Mouse (Mus musculus) E14TG2a.4 (cell line): ENCODE measurements around the gene St6gal2.
A peak's percentile ranks its signal among the peaks of the same experiment; 100 is the strongest.

Experiments
- H3K27me3 ChIP-seq: 2 replicates; pipeline ENCODE4 v1.6.1; 2014; ENCODE audit warnings: low read length, control low read depth; ENCODE audit not compliant: insufficient read depth
- H3K36me3 ChIP-seq: 2 replicates; pipeline ENCODE4 v1.6.1; 2014; ENCODE audit warnings: low read length, control low read depth; ENCODE audit not compliant: insufficient read depth
- H3K4me1 ChIP-seq: replicated peaks from 2 replicates; pipeline ENCODE4 v1.6.1; 2014; ENCODE audit warnings: low read depth, low read length, control low read depth
- H3K4me3 ChIP-seq: replicated peaks from 2 replicates; pipeline ENCODE4 v1.5.1; 2014; ENCODE audit warnings: mild to moderate bottlenecking, low read length
- H3K9me3 ChIP-seq: 2 replicates; pipeline ENCODE4 v1.6.1; 2014; ENCODE audit warnings: low read length, control low read depth
- CTCF ChIP-seq: conservative IDR thresholded peaks from 2 replicates; pipeline ENCODE4 v1.5.1; 2014; ENCODE audit warnings: low read length
- NANOG ChIP-seq: IDR thresholded peaks from 2 replicates; pipeline ENCODE4 v1.6.1; 2014; ENCODE audit warnings: borderline replicate concordance, low read length, mixed read lengths
- POU5F1 ChIP-seq: IDR thresholded peaks from 2 replicates; pipeline ENCODE4 v1.6.1; 2014; ENCODE audit warnings: low read length, borderline replicate concordance

Gene St6gal2

GRCm38 (mm10) chr17:55445250-55446184, at the start of gene St6gal2:
Gene St6gal2 (plus strand): TSS chr17:55445382.
- no peaks in the 10 kb centered on the region; the same call in none of the 2 replicates for H3K4me1 ChIP-seq
- peaks cover 57% of the 10 kb centered on the region for H3K27me3 ChIP-seq
- H3K9me3 ChIP-seq: no peaks in the 10 kb centered on the region
- TF ChIP-seq NANOG (no peak), POU5F1 (no peak), CTCF (no peak)
- no peaks in the 10 kb centered on the region for H3K36me3 ChIP-seq
- H3K4me3 ChIP-seq: peak within 1 kb of the TSS; percentile 80

GRCm38 (mm10) chr17:55406043-55406442, 39.1 kb upstream of the St6gal2 start:
- H3K27me3 ChIP-seq: no peaks in the 10 kb centered on the region

GRCm38 (mm10) chr17:55416519-55416918, 28.7 kb upstream of the St6gal2 start:
- no peaks in the 10 kb centered on the region for H3K27me3 ChIP-seq
- no peak for TF ChIP-seq NANOG
- TF ChIP-seq CTCF: no peak
- no peak for TF ChIP-seq POU5F1
- no peaks in the 10 kb centered on the region for H3K36me3 ChIP-seq
- no peaks in the 10 kb centered on the region for H3K4me1 ChIP-seq
- no peak overlapping the region for H3K4me3 ChIP-seq
- peaks cover 15% of the 10 kb centered on the region for H3K9me3 ChIP-seq

More at GRCm38 (mm10) chr17:55406043-55406442, 39.1 kb upstream of the St6gal2 start:
- no peaks in the 10 kb centered on the region for H3K36me3 ChIP-seq
- no peak overlapping the region for H3K4me3 ChIP-seq
- no peak for TF ChIP-seq CTCF
- TF ChIP-seq POU5F1: no peak
- no peak for TF ChIP-seq NANOG
- H3K4me1 ChIP-seq: no peaks in the 10 kb centered on the region
- H3K9me3 ChIP-seq: no peaks in the 10 kb centered on the region

DNA sequence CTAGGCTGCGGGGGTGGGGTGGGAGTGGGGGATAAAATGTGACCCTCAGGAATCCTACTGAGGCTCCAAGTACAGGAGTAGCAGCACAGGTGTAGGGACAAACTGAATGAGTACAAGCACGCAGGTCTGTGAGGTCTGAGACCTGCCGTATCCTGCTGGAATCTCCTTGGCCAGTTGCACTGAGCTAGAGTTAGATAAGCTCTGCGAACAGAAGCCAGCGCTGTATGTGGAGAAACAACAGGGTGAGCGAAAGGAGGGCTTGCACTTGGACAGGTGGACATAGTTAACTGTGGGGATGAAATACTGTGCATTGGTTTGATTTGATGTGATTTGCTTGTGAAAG, 974 bp downstream of the St6gal2 start:
- H3K4me3 ChIP-seq: peak overlapping the region; percentile 80
- no peaks in the 10 kb centered on the region for H3K9me3 ChIP-seq
- TF ChIP-seq CTCF (no peak), NANOG (no peak), POU5F1 (no peak)
- H3K4me1 ChIP-seq: no peaks in the 10 kb centered on the region; the same call in none of the 2 replicates
- peaks cover 55% of the 10 kb centered on the region for H3K27me3 ChIP-seq
- no peaks in the 10 kb centered on the region for H3K36me3 ChIP-seq

DNA sequence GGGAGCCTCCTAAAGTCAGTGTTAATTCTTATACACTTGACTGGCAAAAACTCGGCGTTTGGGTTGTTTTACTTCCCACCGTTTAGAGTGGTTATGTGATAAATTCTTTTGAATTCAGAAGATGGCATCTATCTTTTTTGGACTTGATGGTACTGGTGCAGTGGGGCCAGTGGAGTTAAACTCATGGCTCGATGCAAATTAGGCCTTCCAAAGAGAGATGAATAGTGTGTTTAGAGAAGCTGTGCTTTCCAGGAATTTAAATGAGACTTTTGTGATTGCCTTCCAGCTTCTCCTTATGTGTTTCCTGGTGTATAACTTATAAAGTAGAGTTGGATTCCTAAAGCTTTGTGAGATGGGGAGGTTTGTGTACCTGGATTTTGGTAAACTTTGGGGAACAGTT, 1.5 kb downstream of the St6gal2 start:
- Histone ChIP-seq H3K4me3 (no peak overlapping the region), H3K36me3 (no peaks in the 10 kb centered on the region), H3K9me3 (no peaks in the 10 kb centered on the region), H3K4me1 (no peaks in the 10 kb centered on the region; the same call in none of the 2 replicates), H3K27me3 (peaks cover 52% of the 10 kb centered on the region)
- TF ChIP-seq CTCF: no peak
- TF ChIP-seq NANOG: no peak
- TF ChIP-seq POU5F1: no peak

- Histone ChIP-seq H3K4me1 (no peaks in the 10 kb centered on the region), H3K27me3 (peaks cover 28% of the 10 kb centered on the region), H3K4me3 (no peak overlapping the region), H3K9me3 (no peaks in the 10 kb centered on the region), H3K36me3 (no peaks in the 10 kb centered on the region)
- TF ChIP-seq CTCF (no peak), NANOG (no peak), POU5F1 (no peak)
These were observed 5.8 kb downstream of the St6gal2 start for GRCm38 (mm10) chr17:55450943-55451342.

DNA sequence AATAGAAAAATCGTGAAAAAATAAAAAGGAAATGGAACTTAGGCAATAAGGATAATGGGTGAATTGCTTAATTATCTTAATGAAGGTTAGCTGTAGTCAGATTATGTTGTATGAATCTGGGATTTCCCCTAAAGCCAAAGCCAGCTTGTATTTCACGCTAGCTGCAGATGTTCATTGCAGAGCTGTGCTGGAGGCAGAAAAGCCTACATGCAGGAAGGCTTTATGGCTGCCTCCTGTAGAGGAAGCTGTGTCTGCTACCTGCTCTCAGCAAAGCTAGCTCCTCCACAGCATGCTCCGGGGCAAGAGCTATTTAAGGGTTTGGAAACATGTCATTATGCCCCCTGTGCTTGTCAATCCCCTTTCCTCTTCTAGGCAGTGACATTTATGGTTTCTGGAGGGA, 9.3 kb downstream of the St6gal2 start:
- Histone ChIP-seq H3K27me3 (peaks cover 2% of the 10 kb centered on the region; the same call in 1 of the 2 replicates), H3K4me1 (no peaks in the 10 kb centered on the region), H3K4me3 (no peak overlapping the region), H3K9me3 (no peaks in the 10 kb centered on the region), H3K36me3 (no peaks in the 10 kb centered on the region)
- TF ChIP-seq NANOG: no peak
- TF ChIP-seq POU5F1: no peak
- no peak for TF ChIP-seq CTCF

GRCm38 (mm10) chr17:55460187-55460586, 15.0 kb downstream of the St6gal2 start:
- H3K4me3 ChIP-seq: no peak overlapping the region
- no peaks in the 10 kb centered on the region for H3K4me1 ChIP-seq
- H3K36me3 ChIP-seq: no peaks in the 10 kb centered on the region
- H3K9me3 ChIP-seq: no peaks in the 10 kb centered on the region
- no peaks in the 10 kb centered on the region for H3K27me3 ChIP-seq
- no peak for TF ChIP-seq CTCF
- no peak for TF ChIP-seq POU5F1
- no peak for TF ChIP-seq NANOG
